Mouse (Mus musculus) natural killer cell, adult 2 months (primary cell): ENCODE measurements around the gene Hecw2.

Source experiments
- DNase-seq, 2 experiments: peaks; one replicate each; pipeline ENCODE4 v3.0.0; 2022; ENCODE audit warnings: low spot score in 2 of 2

Gene Hecw2

GRCm38 (mm10) chr1:54194954-54195305, at the start of gene Hecw2:
Hecw2 (minus strand) TSS chr1:54195168.
- DNase-seq = no peak

GRCm38 (mm10) chr1:54242722-54243121, 47.8 kb upstream of the Hecw2 start:
- no peak for DNase-seq

GRCm38 (mm10) chr1:54220273-54220672, 25.3 kb upstream of the Hecw2 start:
- DNase-seq = no peak

GRCm38 (mm10) chr1:54194183-54194953, 600 bp downstream of the Hecw2 start:
- DNase-seq = no peak

- DNase-seq = no peak
These were observed 1.7 kb downstream of the Hecw2 start for GRCm38 (mm10) chr1:54193191-54193770.

- DNase-seq = no peak
These were observed 7.4 kb downstream of the Hecw2 start for GRCm38 (mm10) chr1:54187579-54187978.

- no peak for DNase-seq
These were observed 8.6 kb downstream of the Hecw2 start for GRCm38 (mm10) chr1:54186347-54186746.

GRCm38 (mm10) chr1:54180663-54181062, 14.3 kb downstream of the Hecw2 start:
- no peak for DNase-seq

GRCm38 (mm10) chr1:54179179-54179578, 15.8 kb downstream of the Hecw2 start:
- no peak for DNase-seq

GRCm38 (mm10) chr1:54176592-54176991, 18.4 kb downstream of the Hecw2 start:
- no peak for DNase-seq

- DNase-seq = no peak
These were observed 27.0 kb downstream of the Hecw2 start for GRCm38 (mm10) chr1:54168014-54168413.

- no peak for DNase-seq
These were observed 35.4 kb downstream of the Hecw2 start for GRCm38 (mm10) chr1:54159531-54159930.

- no peak for DNase-seq
These were observed 41.7 kb downstream of the Hecw2 start for GRCm38 (mm10) chr1:54153216-54153786.

- DNase-seq = no peak
These were observed 49.9 kb downstream of the Hecw2 start for GRCm38 (mm10) chr1:54145106-54145505.

- no peak for DNase-seq
These were observed 61.0 kb downstream of the Hecw2 start for GRCm38 (mm10) chr1:54133802-54134436.

GRCm38 (mm10) chr1:54128714-54129431, 66.1 kb downstream of the Hecw2 start:
- no peak for DNase-seq

GRCm38 (mm10) chr1:54126991-54127742, 67.8 kb downstream of the Hecw2 start:
- no peak for DNase-seq

GRCm38 (mm10) chr1:54122551-54122950, 72.4 kb downstream of the Hecw2 start:
- no peak for DNase-seq

- DNase-seq = no peak
These were observed 73.8 kb downstream of the Hecw2 start for GRCm38 (mm10) chr1:54121071-54121730.

GRCm38 (mm10) chr1:54119638-54120320, 75.2 kb downstream of the Hecw2 start:
- no peak for DNase-seq
